Mouse (Mus musculus): Measurements from ENCODE around the gene Pdk1.

- no peak for TF ChIP-seq CTCF (IDR thresholded peaks at IDR 0.05; ENCODE audit: low read depth)
- TF ChIP-seq EP300 (IDR thresholded peaks at IDR 0.05; ENCODE audit: low read depth), result no peak
These were observed 4.8 kb downstream of the Pdk1 start for GRCm38 (mm10) chr2:71877865-71878264.

All from liver, postnatal 0 days (tissue).